Mouse (Mus musculus) liver, postnatal 0 days (tissue): ENCODE data around the gene Cryba2. TPM values are rescaled to one million over a fixed set of nuclear protein-coding genes. Genes with fewer than 3 reads are reported as not detected.
A peak's percentile ranks its signal among the peaks of the same experiment; 100 is the strongest.

Source experiments
- ATAC-seq: fragments of 200-750 bp; cut with Nextera tagmentation; 2 replicates; pipeline ENCODE4 v1.8.0; 2017; ENCODE audit warnings: mild to moderate bottlenecking, moderate library complexity
- DNase-seq: peaks from one replicate; pipeline ENCODE4 v3.0.0-alpha.2; 2016
- H3K27ac ChIP-seq: fragments of 300-500 bp; sonication (generic); 2 replicates; pipeline ENCODE4 v1.5.1; 2014; ENCODE audit warnings: antibody characterized with exemption, moderate library complexity, mild to moderate bottlenecking, low read depth
- H3K27me3 ChIP-seq: fragments of 300-500 bp; sonication (generic); 2 replicates; pipeline ENCODE4 v1.6.1; 2014; ENCODE audit warnings: low read length, control low read depth, mixed read lengths; ENCODE audit not compliant: insufficient read depth
- H3K36me3 ChIP-seq: fragments of 300-500 bp; sonication (generic); replicated peaks from 2 replicates; pipeline ENCODE4 v1.6.1; 2014; ENCODE audit warnings: mild to moderate bottlenecking, control low read depth, low read length, moderate library complexity, mixed read lengths; ENCODE audit not compliant: insufficient read depth
- H3K4me1 ChIP-seq: fragments of 300-500 bp; sonication (generic); 2 replicates; pipeline ENCODE4 v1.6.1; 2014; ENCODE audit warnings: antibody characterized with exemption, mild to moderate bottlenecking, control low read depth; ENCODE audit not compliant: insufficient read depth
- H3K4me2 ChIP-seq: fragments of 300-500 bp; sonication (generic); 2 replicates; pipeline ENCODE4 v1.6.1; 2014; ENCODE audit warnings: low read depth, mild to moderate bottlenecking, low read length, moderate library complexity, mixed read lengths
- H3K4me3 ChIP-seq: fragments of 300-500 bp; sonication (generic); 2 replicates; pipeline ENCODE4 v1.5.1; 2014; ENCODE audit warnings: low read depth, low read length
- H3K9ac ChIP-seq: fragments of 300-500 bp; sonication (generic); replicated peaks from 2 replicates; pipeline ENCODE4 v1.6.1; 2014; ENCODE audit warnings: mild to moderate bottlenecking, moderate library complexity
- H3K9me3 ChIP-seq: fragments of 300-500 bp; sonication (generic); 2 replicates; pipeline ENCODE4 v1.6.1; 2016; ENCODE audit warnings: mild to moderate bottlenecking, control low read depth, low read length, mixed read lengths
- CTCF ChIP-seq: sonication (generic); IDR thresholded peaks from 2 replicates; pipeline ENCODE4 v1.5.1; 2016; ENCODE audit warnings: antibody characterized with exemption, low read depth
- EP300 ChIP-seq: IDR thresholded peaks from 2 replicates; pipeline ENCODE4 v1.6.1; 2016; ENCODE audit warnings: antibody characterized with exemption, low read depth, mild to moderate bottlenecking
- WGBS: fragments of 180-500 bp; shearing (Covaris S2); extraction: QIAGEN DNeasy Blood & Tissue Kit; methylation state at CpG from one replicate; pipeline ENCODE4 v1.1.7; 2014; ENCODE audit not compliant: insufficient replicate concordance; 5-methylcytosine and 5-hydroxymethylcytosine counted together
- polyA plus RNA-seq: library from polyadenylated mRNA; unstranded; fragments of >200 nt; fragmentation: Nextera tagmentation; extraction: Ambion mirVana; gene quantifications from 2 replicates; pipeline ENCODE4 v1.2.1, GENCODE M21; 2015

Cryba2 gene
- polyA plus RNA-seq, 1 experiment from 2014 or later, result not detected

GRCm38 (mm10) chr1:74882055-74882734, 10.7 kb downstream of the Cryba2 start:
- H3K27me3 ChIP-seq, result peaks cover 76% of the 10 kb centered on the region
- no peaks in the 10 kb centered on the region for H3K36me3 ChIP-seq
- H3K27ac ChIP-seq, result no peak overlapping the region
- peak overlapping the region; percentile 13 for H3K4me3 ChIP-seq
- peaks cover 3% of the 10 kb centered on the region; the same call in 1 of the 2 replicates for H3K4me1 ChIP-seq
- TF ChIP-seq EP300, result no peak
- TF ChIP-seq CTCF, result no peak
- no peak overlapping the region for H3K9ac ChIP-seq
- ATAC-seq (no peak), DNase-seq (no peak)
- no peaks in the 10 kb centered on the region for H3K9me3 ChIP-seq
- peak overlapping the region; percentile 42 for H3K4me2 ChIP-seq
- WGBS, result 2% methylated on average over 66 of the region's 74 CpGs

DNA sequence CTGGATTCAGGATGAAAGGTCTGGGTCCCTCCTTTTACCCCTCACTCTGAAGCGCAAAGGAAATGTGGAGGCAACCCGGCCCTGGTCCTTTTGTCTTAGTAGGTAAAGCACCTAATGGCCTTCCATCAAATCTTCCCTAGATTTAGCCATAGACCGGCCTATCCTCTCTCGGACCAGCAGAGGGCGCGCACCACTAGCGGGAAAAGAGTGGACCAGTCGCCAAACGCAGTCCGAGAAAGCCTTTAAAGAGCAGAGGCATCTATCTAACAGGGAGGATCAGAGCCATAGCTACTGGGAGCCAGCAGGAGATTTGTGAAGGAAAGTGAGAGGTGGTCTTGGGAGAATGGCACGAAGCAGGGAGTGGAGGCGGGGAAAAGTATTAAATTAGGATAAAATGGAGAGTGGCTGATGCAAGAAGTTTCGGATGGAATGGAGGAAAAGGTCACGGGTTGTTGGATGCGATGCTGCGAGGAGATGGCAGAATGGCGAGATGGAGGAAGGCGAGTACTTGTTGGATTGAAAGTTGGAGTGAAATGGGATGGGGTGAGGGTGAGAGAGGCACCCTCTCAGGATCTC, 12.1 kb downstream of the Cryba2 start:
- H3K4me1 ChIP-seq, result peaks cover 3% of the 10 kb centered on the region; the same call in 1 of the 2 replicates
- H3K27me3 ChIP-seq, result peaks cover 65% of the 10 kb centered on the region
- no peak for TF ChIP-seq EP300
- peak; percentile 88 for TF ChIP-seq CTCF
- 4% methylated on average over 18 of the region's 18 CpGs for WGBS
- H3K9ac ChIP-seq, result no peak overlapping the region
- peak; percentile 73 for DNase-seq
- no peak overlapping the region for H3K4me3 ChIP-seq
- no peak overlapping the region for H3K4me2 ChIP-seq
- no peaks in the 10 kb centered on the region for H3K9me3 ChIP-seq
- H3K27ac ChIP-seq, result no peak overlapping the region
- ATAC-seq, result no peak
- no peaks in the 10 kb centered on the region for H3K36me3 ChIP-seq

GRCm38 (mm10) chr1:74877199-74877598, 15.7 kb downstream of the Cryba2 start:
- TF ChIP-seq EP300 (no peak), CTCF (no peak)
- Histone ChIP-seq H3K27me3 (peaks cover 28% of the 10 kb centered on the region), H3K4me3 (no peak overlapping the region), H3K4me1 (no peaks in the 10 kb centered on the region), H3K27ac (no peak overlapping the region), H3K9ac (no peak overlapping the region), H3K36me3 (no peaks in the 10 kb centered on the region), H3K9me3 (no peaks in the 10 kb centered on the region), H3K4me2 (no peak overlapping the region)
- DNase-seq (no peak), ATAC-seq (no peak)
- WGBS, result 37% methylated on average over 3 of the region's 3 CpGs

DNA sequence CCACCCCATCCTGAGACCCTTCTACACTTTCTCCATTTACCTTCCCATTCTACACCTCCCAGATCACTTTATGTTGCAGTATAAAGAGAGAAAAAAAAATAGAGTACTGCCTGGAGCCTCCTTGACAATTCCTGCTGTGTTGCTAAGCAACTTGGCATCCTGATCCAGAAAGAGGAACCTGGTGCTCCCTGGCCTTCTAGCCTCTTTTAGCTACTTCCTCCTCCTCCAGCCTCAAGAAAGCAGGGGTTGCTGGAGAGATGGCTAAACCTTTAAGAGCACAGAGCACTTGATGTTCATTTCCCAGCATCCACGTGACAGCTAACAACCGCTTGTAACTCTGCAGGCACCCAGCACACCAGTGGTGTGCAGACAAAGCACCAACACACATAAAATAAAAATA, 20.7 kb downstream of the Cryba2 start:
- no peaks in the 10 kb centered on the region for H3K4me1 ChIP-seq
- no peaks in the 10 kb centered on the region for H3K9me3 ChIP-seq
- no peak overlapping the region for H3K27ac ChIP-seq
- no peak for DNase-seq
- TF ChIP-seq EP300, result no peak
- no peak for TF ChIP-seq CTCF
- 31% methylated on average over 2 of the region's 2 CpGs for WGBS
- no peak overlapping the region for H3K4me3 ChIP-seq
- H3K36me3 ChIP-seq, result no peaks in the 10 kb centered on the region
- no peak overlapping the region for H3K4me2 ChIP-seq
- no peak overlapping the region for H3K9ac ChIP-seq
- peaks cover 3% of the 10 kb centered on the region; the same call in 1 of the 2 replicates for H3K27me3 ChIP-seq
- no peak for ATAC-seq

DNA sequence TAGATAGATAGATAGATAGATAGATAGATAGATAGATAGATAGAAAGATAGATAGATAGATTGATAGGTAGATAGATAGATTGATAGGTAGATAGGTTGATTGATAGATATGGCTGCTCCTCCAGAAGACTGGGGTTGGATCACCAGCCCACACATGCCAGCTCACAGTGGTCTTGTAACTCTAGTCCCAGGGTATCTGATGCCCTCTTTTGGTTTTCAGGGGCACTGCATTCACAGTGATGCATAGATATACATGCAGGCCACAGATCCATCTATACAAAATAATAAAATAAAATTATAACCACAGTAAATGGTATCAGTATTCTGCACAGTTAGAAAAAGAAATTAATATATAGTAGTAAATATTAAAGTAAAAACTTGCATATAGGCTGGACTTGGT, 31.2 kb downstream of the Cryba2 start:
- H3K27ac ChIP-seq, result no peak overlapping the region
- H3K9ac ChIP-seq, result no peak overlapping the region
- H3K4me2 ChIP-seq, result no peak overlapping the region
- H3K4me3 ChIP-seq, result no peak overlapping the region
- DNase-seq (no peak), ATAC-seq (no peak)
- H3K9me3 ChIP-seq, result no peaks in the 10 kb centered on the region
- TF ChIP-seq CTCF, result 0 out of 2 replicates have a peak, but pooled peaks have one; percentile 11
- TF ChIP-seq EP300, result no peak
- H3K4me1 ChIP-seq, result no peaks in the 10 kb centered on the region
- H3K27me3 ChIP-seq, result peaks cover 40% of the 10 kb centered on the region
- no peaks in the 10 kb centered on the region for H3K36me3 ChIP-seq

GRCm38 (mm10) chr1:74859223-74859984, 33.5 kb downstream of the Cryba2 start:
- no peaks in the 10 kb centered on the region for H3K36me3 ChIP-seq
- no peak overlapping the region for H3K27ac ChIP-seq
- 35% methylated on average over 6 of the region's 6 CpGs for WGBS
- ATAC-seq (no peak), DNase-seq (no peak)
- no peak for TF ChIP-seq CTCF
- no peak for TF ChIP-seq EP300
- no peaks in the 10 kb centered on the region for H3K9me3 ChIP-seq
- no peak overlapping the region for H3K4me2 ChIP-seq
- peaks cover 64% of the 10 kb centered on the region for H3K27me3 ChIP-seq
- no peak overlapping the region for H3K4me3 ChIP-seq
- no peak overlapping the region for H3K9ac ChIP-seq
- H3K4me1 ChIP-seq, result peaks cover 3% of the 10 kb centered on the region; the same call in 1 of the 2 replicates
